Mouse (Mus musculus) intestine, embryonic 14.5 days (tissue): ENCODE data around the gene Hoxc8. TPM values are rescaled to one million over a fixed set of nuclear protein-coding genes. Genes with fewer than 3 reads are reported as not detected.
A peak's percentile ranks its signal among the peaks of the same experiment; 100 is the strongest.

Source experiments
- ATAC-seq: fragments of 200-750 bp; cut with Nextera tagmentation; replicated peaks from 2 replicates; pipeline ENCODE4 v1.8.0; 2017; ENCODE audit warnings: low read depth, moderate number of reproducible peaks, moderate TSS enrichment, moderate library complexity; ENCODE audit not compliant: low FRiP score, low TSS enrichment
- DNase-seq: peaks from one replicate; pipeline ENCODE4 v3.0.0-alpha.2; 2018; ENCODE audit warnings: low spot score
- H3K27ac ChIP-seq: fragments of 300-500 bp; sonication (generic); 2 replicates; pipeline ENCODE4 v1.5.1; 2014; ENCODE audit warnings: low read depth, mild to moderate bottlenecking, control low read depth
- H3K27me3 ChIP-seq: fragments of 300-500 bp; sonication (generic); replicated peaks from 2 replicates; pipeline ENCODE4 v1.6.1; 2014; ENCODE audit warnings: low read length, control low read depth; ENCODE audit not compliant: control insufficient read depth, insufficient read depth
- H3K36me3 ChIP-seq: fragments of 300-500 bp; sonication (generic); 2 replicates; pipeline ENCODE4 v1.6.1; 2014; ENCODE audit warnings: low read length, control low read depth; ENCODE audit not compliant: control insufficient read depth, insufficient read depth
- H3K4me1 ChIP-seq: fragments of 300-500 bp; sonication (generic); replicated peaks from 2 replicates; pipeline ENCODE4 v1.6.1; 2014; ENCODE audit warnings: low read length, control low read depth, mixed read lengths; ENCODE audit not compliant: control insufficient read depth, insufficient read depth
- H3K4me2 ChIP-seq: fragments of 300-500 bp; sonication (generic); 2 replicates; pipeline ENCODE4 v1.6.1; 2014; ENCODE audit warnings: low read length
- H3K4me3 ChIP-seq: fragments of 300-500 bp; sonication (generic); 2 replicates; pipeline ENCODE4 v1.5.1; 2014; ENCODE audit warnings: low read depth, low read length, control low read depth, mixed read lengths
- H3K9ac ChIP-seq: fragments of 300-500 bp; sonication (generic); 2 replicates; pipeline ENCODE4 v1.6.1; 2014; ENCODE audit warnings: mild to moderate bottlenecking, low read length
- H3K9me3 ChIP-seq: fragments of 300-500 bp; sonication (generic); 2 replicates; pipeline ENCODE4 v1.6.1; 2016; ENCODE audit warnings: low read length, control low read depth; ENCODE audit not compliant: control insufficient read depth
- WGBS: fragments of 180-500 bp; shearing (Covaris S2); extraction: QIAGEN DNeasy Blood & Tissue Kit; methylation state at CpG from one replicate; pipeline ENCODE4 v1.1.7; 2014; 5-methylcytosine and 5-hydroxymethylcytosine counted together
- polyA plus RNA-seq: library from polyadenylated mRNA; unstranded; fragments of >200 nt; fragmentation: Nextera tagmentation; extraction: Ambion mirVana; gene quantifications from 2 replicates; pipeline ENCODE4 v1.2.1, GENCODE M21; 2014

The Hoxc8 gene
- polyA plus RNA-seq, 1 experiment from 2014 or later: 9.5 TPM

GRCm38 (mm10) chr15:102977423-102977974 lies 12.9 kb upstream of the Hoxc8 start:
- no peaks in the 10 kb centered on the region for H3K9me3 ChIP-seq
- peak overlapping the region; percentile 36 for H3K4me2 ChIP-seq
- H3K9ac ChIP-seq: no peak overlapping the region
- DNase-seq (no peak), ATAC-seq (no peak)
- no peaks in the 10 kb centered on the region for H3K36me3 ChIP-seq
- 6% methylated on average over 16 of the region's 16 CpGs for WGBS
- no peak overlapping the region for H3K27ac ChIP-seq
- peak overlapping the region; percentile 12 for H3K4me3 ChIP-seq
- no peaks in the 10 kb centered on the region for H3K4me1 ChIP-seq
- H3K27me3 ChIP-seq: peaks cover 100% of the 10 kb centered on the region

DNA sequence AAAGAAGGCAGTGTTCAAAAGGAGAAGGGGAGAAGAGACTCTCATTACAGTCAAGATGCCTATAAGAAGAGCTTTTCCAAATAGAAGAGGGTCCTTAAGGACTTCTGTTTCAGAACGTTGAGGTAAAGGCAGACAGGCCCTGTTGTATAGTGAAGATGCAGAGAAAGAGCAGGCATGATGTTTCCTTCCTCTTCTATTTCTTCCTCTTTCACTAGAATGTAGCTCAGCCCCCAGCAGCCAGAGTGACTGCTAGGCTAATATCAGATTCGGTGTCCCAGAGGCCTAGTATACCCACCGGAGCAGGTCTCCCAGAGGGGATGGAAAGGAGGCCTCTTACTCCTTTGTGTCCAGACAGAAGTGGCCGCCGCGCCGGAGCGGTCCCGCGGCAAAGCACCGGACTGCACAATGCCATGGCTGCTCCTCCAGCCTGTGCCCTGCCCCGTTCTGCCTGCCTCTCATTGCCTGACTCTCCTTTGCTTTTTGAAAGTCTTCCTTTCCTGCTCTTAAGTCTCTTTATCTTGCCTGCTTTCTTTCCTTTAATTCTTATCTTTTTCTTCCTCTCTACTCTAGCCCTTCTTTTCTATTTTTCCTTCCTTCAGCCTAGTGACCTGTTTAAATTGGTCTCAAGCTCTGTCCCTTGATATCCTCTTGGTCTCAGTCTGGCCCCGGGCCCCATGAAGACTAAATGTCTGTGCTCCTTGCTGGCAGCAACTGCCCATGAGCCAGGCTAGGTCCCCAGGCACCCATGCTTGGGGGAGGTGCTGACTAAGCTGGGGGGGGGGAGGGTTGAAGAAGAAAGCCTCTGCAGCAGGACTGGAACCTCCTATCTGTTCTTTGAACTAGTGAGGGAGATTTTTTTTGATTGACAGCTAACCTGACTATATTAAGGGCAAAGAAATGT lies 11.5 kb upstream of the Hoxc8 start:
- no peaks in the 10 kb centered on the region for H3K9me3 ChIP-seq
- WGBS: 10% methylated on average over 13 of the region's 13 CpGs
- H3K4me1 ChIP-seq: no peaks in the 10 kb centered on the region
- H3K4me2 ChIP-seq: 0 out of 2 replicates have a peak overlapping the region, but pooled peaks have one; percentile 20
- H3K9ac ChIP-seq: no peak overlapping the region
- ATAC-seq (no peak), DNase-seq (no peak)
- peaks cover 99% of the 10 kb centered on the region for H3K27me3 ChIP-seq
- no peak overlapping the region for H3K4me3 ChIP-seq
- H3K36me3 ChIP-seq: no peaks in the 10 kb centered on the region
- H3K27ac ChIP-seq: no peak overlapping the region

GRCm38 (mm10) chr15:102979936-102980335 lies 10.5 kb upstream of the Hoxc8 start:
- H3K4me2 ChIP-seq: no peak overlapping the region
- no peaks in the 10 kb centered on the region for H3K4me1 ChIP-seq

DNA sequence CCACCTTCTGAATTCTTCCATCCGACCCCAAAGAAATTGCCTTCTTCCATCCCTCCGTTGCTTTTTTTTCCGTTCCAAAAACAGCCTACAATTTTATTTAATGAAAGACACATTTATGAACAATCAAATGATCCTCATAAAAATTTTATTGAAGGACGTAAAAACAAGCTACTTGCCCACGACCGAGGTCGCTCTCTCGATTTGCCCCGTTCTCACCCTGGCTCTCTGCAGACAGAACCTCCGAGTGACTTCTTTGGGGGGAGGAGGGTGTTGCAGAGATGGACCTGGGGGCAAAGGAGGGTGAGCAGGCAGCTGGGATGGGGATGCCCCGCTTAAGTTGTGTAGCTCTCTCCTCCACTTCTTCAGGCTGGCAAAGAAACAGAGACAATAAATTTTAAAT lies 10.1 kb upstream of the Hoxc8 start:
- DNase-seq: no peak
- no peaks in the 10 kb centered on the region for H3K9me3 ChIP-seq
- WGBS: 5% methylated on average over 11 of the region's 11 CpGs
- H3K4me1 ChIP-seq: no peaks in the 10 kb centered on the region
- H3K27ac ChIP-seq: no peak overlapping the region
- no peaks in the 10 kb centered on the region for H3K36me3 ChIP-seq
- H3K27me3 ChIP-seq: peaks cover 99% of the 10 kb centered on the region
- no peak overlapping the region; the same call in 1 of the 2 replicates for H3K4me3 ChIP-seq
- H3K4me2 ChIP-seq: peak overlapping the region; percentile 52
- H3K9ac ChIP-seq: no peak overlapping the region
- ATAC-seq: no peak

More at GRCm38 (mm10) chr15:102979936-102980335, 10.5 kb upstream of the Hoxc8 start:
- no peak overlapping the region for H3K4me3 ChIP-seq
- H3K9ac ChIP-seq: no peak overlapping the region
- no peak overlapping the region for H3K27ac ChIP-seq
- whole genome bisulfite sequencing: 19% methylated on average over 1 of the region's 1 CpGs
- H3K27me3 ChIP-seq: peaks cover 99% of the 10 kb centered on the region
- DNase-seq (no peak), ATAC-seq (no peak)
- no peaks in the 10 kb centered on the region for H3K9me3 ChIP-seq
- H3K36me3 ChIP-seq: no peaks in the 10 kb centered on the region

GRCm38 (mm10) chr15:102980912-102981311 lies 9.5 kb upstream of the Hoxc8 start:
- Histone ChIP-seq H3K27ac (0 out of 2 replicates have a peak overlapping the region, but pooled peaks have one; percentile 64), H3K4me2 (peak overlapping the region; percentile 52), H3K4me3 (peak overlapping the region; percentile 43), H3K9ac (peak overlapping the region; percentile 29), H3K36me3 (no peaks in the 10 kb centered on the region), H3K9me3 (no peaks in the 10 kb centered on the region), H3K4me1 (no peaks in the 10 kb centered on the region), H3K27me3 (peaks cover 99% of the 10 kb centered on the region)
- ATAC-seq (no peak), DNase-seq (no peak)
- under 1% methylated on average over 14 of the region's 14 CpGs for WGBS

DNA sequence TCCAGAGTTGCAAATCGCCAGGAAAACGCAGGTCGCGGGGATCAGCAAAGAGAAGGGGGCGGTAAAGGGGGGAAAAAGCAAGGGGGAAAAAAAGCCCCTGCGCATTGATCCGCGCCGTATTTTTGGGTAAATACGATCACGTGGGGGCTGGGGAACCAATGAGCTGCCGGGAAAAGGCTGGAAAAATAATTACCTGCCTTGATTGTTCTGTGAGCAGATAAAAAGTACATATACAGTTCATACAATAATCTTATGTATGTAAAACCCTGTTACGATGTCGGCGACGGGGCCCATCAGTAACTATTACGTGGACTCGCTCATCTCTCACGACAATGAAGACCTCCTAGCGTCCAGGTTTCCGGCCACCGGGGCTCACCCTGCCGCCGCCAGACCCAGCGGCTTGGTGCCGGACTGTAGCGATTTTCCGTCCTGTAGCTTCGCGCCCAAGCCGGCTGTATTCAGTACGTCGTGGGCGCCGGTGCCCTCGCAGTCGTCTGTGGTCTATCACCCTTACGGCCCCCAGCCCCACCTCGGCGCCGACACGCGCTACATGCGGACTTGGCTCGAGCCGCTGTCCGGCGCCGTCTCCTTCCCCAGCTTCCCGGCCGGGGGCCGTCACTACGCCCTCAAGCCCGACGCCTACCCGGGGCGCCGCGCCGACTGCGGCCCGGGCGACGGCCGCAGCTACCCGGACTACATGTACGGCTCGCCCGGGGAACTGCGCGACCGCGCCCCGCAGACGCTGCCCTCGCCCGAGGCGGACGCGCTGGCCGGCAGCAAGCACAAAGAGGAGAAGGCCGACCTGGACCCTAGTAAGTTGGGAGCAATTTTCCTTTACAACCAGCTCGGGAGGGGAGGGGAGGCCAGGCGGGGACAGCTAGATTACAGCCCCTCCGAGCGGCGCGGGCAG lies 8.8 kb upstream of the Hoxc8 start:
- Histone ChIP-seq H3K27ac (peak overlapping the region; percentile 64), H3K4me2 (peak overlapping the region; percentile 52), H3K36me3 (no peaks in the 10 kb centered on the region), H3K4me1 (no peaks in the 10 kb centered on the region), H3K9ac (peak overlapping the region; percentile 48), H3K9me3 (no peaks in the 10 kb centered on the region), H3K27me3 (peaks cover 99% of the 10 kb centered on the region), H3K4me3 (peak overlapping the region; percentile 43)
- DNase-seq (no peak), ATAC-seq (no peak; the same call in 1 of the 2 replicates)
- WGBS: under 1% methylated on average over 88 of the region's 88 CpGs

- Histone ChIP-seq H3K27ac (no peak overlapping the region), H3K9me3 (no peaks in the 10 kb centered on the region), H3K4me2 (peak overlapping the region; percentile 52), H3K36me3 (no peaks in the 10 kb centered on the region), H3K9ac (no peak overlapping the region), H3K27me3 (peaks cover 98% of the 10 kb centered on the region), H3K4me3 (no peak overlapping the region), H3K4me1 (peaks cover 4% of the 10 kb centered on the region; the same call in 1 of the 2 replicates)
- 18% methylated on average over 12 of the region's 12 CpGs for WGBS
- DNase-seq: no peak
- no peak for ATAC-seq
These were observed 6.7 kb upstream of the Hoxc8 start for GRCm38 (mm10) chr15:102983716-102984115.

GRCm38 (mm10) chr15:102984521-102984920 lies 5.9 kb upstream of the Hoxc8 start:
- peaks cover 4% of the 10 kb centered on the region; the same call in 1 of the 2 replicates for H3K4me1 ChIP-seq
- no peaks in the 10 kb centered on the region for H3K9me3 ChIP-seq
- no peak for ATAC-seq
- no peak overlapping the region for H3K27ac ChIP-seq
- H3K9ac ChIP-seq: no peak overlapping the region
- 12% methylated on average over 10 of the region's 10 CpGs for WGBS
- no peak overlapping the region for H3K4me3 ChIP-seq
- no peak for DNase-seq
- peaks cover 98% of the 10 kb centered on the region for H3K27me3 ChIP-seq
- no peaks in the 10 kb centered on the region for H3K36me3 ChIP-seq
- H3K4me2 ChIP-seq: no peak overlapping the region
